Mouse (Mus musculus) megakaryocyte, adult 5-6 weeks (primary cell): ENCODE data around the gene Zfp46. TPM values are rescaled to one million over a fixed set of nuclear protein-coding genes. Genes with fewer than 3 reads are reported as not detected.

ENCODE experiments used
- ATAC-seq: 2 replicates; pipeline ENCODE4 v1.8.0; 2016; ENCODE audit warnings: mild to moderate bottlenecking, inconsistent platforms; ENCODE audit not compliant: poor library complexity, severe bottlenecking
- total RNA-seq, 2 experiments: library from RNA; stranded (forward) in 1 of 2; stranded (reverse) in 1 of 2; fragments of 153-499, 151-499 nt in 1 of 2; fragments of 221-1000, 200-1000 nt in 1 of 2; gene quantifications; 2 replicates each; pipeline versions ENCODE4 v1.2.3 to v1.2.4; 2015 to 2017

Gene Zfp46
- total RNA-seq, 2 experiments from 2014 or later: 4.5 to 8.1 TPM

DNA sequence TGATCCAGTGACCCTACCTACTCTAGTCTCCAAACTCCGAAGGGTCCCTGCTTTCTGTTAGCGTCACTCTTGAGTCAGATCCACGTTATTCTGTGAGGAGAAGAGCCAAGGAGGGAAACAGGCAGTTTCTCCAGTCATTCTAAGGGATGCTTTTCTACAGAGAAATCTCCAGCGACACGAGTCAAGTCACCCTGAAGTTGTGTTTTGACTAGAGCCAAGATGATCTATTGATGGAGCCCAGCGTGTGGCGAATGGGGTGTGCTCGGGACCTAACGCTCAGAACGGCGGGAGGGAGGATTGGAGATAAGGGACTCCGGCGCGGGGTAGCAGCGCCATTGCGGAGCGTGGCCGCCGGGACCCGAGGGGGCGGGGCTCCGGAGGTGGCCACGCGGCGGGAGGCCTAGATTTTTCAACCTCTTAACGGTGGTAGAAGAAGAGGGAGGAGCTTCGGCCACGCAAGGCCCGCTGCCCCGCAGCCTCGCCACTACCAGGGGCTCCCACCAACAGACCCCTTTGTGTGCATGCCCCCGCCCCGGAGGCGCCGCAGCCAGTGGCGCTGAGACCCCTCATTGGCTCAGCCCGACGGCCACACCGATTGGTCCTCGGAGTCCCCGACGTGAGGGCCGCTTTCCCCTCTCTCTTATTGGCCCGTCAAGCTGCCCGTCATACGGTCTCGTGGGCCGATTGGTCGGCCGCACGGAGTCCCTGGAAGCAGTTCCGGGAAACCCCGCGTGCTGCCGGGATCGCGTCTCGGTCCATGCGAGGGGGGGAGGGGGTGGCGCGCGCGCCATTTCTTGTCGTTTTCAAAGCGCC, 26.0 kb downstream of the Zfp46 start, which contains the start of gene Hnrnpr:
Hnrnpr (plus strand) TSS at position 714 of the 813 bp plus-strand sequence.
- peak; percentile 98 for ATAC-seq

GRCm38 (mm10) chr4:136311042-136311999, 26.8 kb downstream of the Zfp46 start:
- ATAC-seq: peak; percentile 20; the same call in 1 of the 2 replicates

- ATAC-seq: no peak
Measured at GRCm38 (mm10) chr4:136312616-136313015, 28.1 kb downstream of the Zfp46 start.

- ATAC-seq: no peak
Measured at GRCm38 (mm10) chr4:136317667-136318066, 33.2 kb downstream of the Zfp46 start.

DNA sequence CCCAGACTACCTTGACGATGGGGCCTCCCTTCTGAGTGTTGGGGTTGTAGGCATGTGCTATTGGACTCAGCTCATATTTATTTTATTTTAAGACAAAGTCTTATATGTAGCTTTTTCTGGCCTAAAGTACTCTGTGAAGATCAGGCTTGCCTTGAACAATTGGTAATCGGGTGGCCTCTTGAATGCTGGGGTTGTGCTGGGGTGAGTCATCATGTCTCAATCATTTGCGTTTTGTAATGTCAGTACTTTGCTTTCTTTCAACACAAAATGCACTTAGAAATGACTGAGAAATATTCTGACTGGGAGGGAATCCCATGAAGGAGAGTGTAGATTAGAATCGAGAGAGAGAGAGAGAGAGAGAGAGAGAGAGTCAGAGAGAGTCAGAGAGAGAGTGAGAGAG, 35.5 kb downstream of the Zfp46 start:
- ATAC-seq: no peak

DNA sequence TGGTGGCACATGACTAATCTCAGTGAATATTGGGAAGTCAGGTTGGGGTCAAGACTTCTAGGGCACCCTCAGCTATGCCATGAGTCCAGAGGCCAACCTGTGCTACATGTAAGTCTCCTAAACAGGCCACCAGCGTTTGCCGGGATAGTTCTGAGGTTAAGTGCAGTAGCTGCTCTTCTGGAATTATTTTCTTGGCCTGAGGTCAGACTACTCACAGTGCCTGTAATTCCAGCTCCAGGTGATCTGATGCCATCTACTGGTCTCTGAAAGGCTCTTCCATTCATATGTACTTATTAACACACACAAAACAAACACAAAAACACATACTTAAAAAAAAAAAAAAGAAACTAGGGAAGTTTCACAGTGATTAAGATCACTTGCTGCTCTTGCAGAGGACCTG, 39.7 kb downstream of the Zfp46 start:
- ATAC-seq: no peak

- no peak for ATAC-seq
Measured at GRCm38 (mm10) chr4:136327238-136327637, 42.8 kb downstream of the Zfp46 start.

DNA sequence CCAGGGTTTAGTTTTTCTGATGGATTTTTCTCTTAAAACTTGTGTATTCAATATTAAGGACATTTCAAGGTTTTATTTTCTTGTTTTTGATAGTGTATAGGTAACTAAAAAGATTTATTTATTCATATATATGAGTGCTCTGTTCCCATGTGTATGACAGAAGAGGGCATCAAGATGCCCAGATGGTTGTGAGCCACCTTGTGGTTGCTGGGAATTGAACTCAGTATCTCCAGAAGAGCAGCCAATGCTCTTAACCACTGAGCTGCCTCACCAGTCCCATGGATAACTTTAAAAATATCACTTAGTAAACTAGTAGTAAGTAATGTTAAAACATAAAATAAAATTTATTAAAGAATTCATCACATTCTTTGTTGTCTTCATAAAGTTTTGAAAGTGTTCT, 43.6 kb downstream of the Zfp46 start:
- ATAC-seq: no peak

- ATAC-seq: no peak
Measured at GRCm38 (mm10) chr4:136331709-136332108, 47.2 kb downstream of the Zfp46 start.

DNA sequence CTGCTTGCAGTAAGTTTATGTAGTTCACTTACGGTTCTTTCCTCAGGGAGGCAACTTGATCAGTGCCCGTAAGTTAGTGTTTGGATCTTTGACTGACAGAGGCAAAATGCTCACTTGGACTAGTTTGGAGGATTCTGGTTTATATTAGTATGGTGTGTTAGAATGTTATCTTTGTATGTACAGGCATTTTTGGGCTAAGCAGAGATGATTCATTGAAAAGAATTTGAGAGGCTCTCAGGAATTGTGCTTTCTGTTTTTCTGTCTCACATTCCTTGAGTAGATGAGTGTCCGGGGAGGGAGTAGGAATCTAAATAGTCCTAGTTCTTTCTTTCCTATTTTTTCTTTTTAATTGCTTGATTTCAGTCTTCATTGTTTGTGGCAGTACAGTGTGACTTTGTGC, 48.7 kb downstream of the Zfp46 start:
- ATAC-seq: no peak

- ATAC-seq: no peak
Measured at GRCm38 (mm10) chr4:136335065-136335464, 50.6 kb downstream of the Zfp46 start.

DNA sequence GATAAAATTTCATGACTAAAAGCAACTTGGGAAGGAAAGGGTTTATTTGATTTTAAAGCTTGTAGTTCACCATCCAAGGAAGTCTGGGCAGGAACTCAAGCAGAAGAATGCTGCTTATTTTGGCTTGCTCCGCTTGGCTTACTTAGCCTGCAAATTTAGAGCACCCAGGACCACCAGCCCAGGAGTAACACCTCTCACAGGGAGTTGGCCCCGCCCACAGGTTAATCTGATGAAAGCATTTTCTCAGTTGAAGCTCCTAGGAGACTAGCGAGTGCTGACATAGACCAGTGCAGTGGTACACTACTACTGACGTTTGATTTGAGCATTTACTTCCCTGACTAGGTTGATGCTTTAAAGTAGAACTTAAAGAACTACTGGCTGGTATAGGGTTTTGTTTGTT, 52.6 kb downstream of the Zfp46 start:
- no peak for ATAC-seq

Other genes starting within 250 kb of the Zfp46 start
- gene Rpl11, start 231.3 kb upstream of the Zfp46 start, total RNA-seq (2015): 1,014 and 1,023 TPM in 2 replicates
- 540 and 557 TPM in 2 replicates for gene Rpl11, start 231.3 kb upstream of the Zfp46 start, total RNA-seq (2017)
- gene Id3, start 141.2 kb upstream of the Zfp46 start, total RNA-seq (2015): 1.9 and 2.0 TPM in 2 replicates
- gene Id3, start 141.2 kb upstream of the Zfp46 start, total RNA-seq (2017): 0.77 and 1.8 TPM in 2 replicates
- 78.1 and 107 TPM in 2 replicates for gene E2f2, start 112.3 kb upstream of the Zfp46 start, total RNA-seq (2015)
- 59.4 and 63.6 TPM in 2 replicates for gene E2f2, start 112.3 kb upstream of the Zfp46 start, total RNA-seq (2017)
- gene Asap3, start 78.3 kb upstream of the Zfp46 start, total RNA-seq (2015): not detected in 2 replicates
- 0.04 TPM in 1 of 2 replicates, not detected in the other for gene Asap3, start 78.3 kb upstream of the Zfp46 start, total RNA-seq (2017)
- 5.6 and 6.0 TPM in 2 replicates for gene Tcea3, start 37.0 kb upstream of the Zfp46 start, total RNA-seq (2015)
- gene Tcea3, start 37.0 kb upstream of the Zfp46 start, total RNA-seq (2017): 3.5 and 7.2 TPM in 2 replicates
- 80.0 and 85.4 TPM in 2 replicates for gene Hnrnpr, start 26.3 kb downstream of the Zfp46 start, total RNA-seq (2015)
- 124 and 138 TPM in 2 replicates for gene Hnrnpr, start 26.3 kb downstream of the Zfp46 start, total RNA-seq (2017)
- gene Htr1d, start 138.8 kb downstream of the Zfp46 start, total RNA-seq (2015): not detected in 2 replicates
- not detected in 2 replicates for gene Htr1d, start 138.8 kb downstream of the Zfp46 start, total RNA-seq (2017)
- gene 6030445D17Rik, start 177.6 kb downstream of the Zfp46 start, total RNA-seq (2015): 0.13 TPM in 1 of 2 replicates, not detected in the other
- not detected in 2 replicates for gene 6030445D17Rik, start 177.6 kb downstream of the Zfp46 start, total RNA-seq (2017)
- 3.4 and 6.7 TPM in 2 replicates for gene Luzp1, start 185.1 kb downstream of the Zfp46 start, total RNA-seq (2015)
- 3.5 and 4.8 TPM in 2 replicates for gene Luzp1, start 185.1 kb downstream of the Zfp46 start, total RNA-seq (2017)